Mouse (Mus musculus) retina, postnatal 7 days (tissue): ENCODE data around the gene Tcte1.
A peak's percentile ranks its signal among the peaks of the same experiment; 100 is the strongest.

Experiments
- DNase-seq: peaks from one replicate; pipeline ENCODE4 v3.0.0-alpha.2; 2012; ENCODE audit warnings: low read depth, low spot score

The Tcte1 gene

GRCm38 (mm10) chr17:45565103-45565502, 41.9 kb downstream of the Tcte1 start:
- no peak for DNase-seq

- DNase-seq, result no peak
These were observed 42.8 kb downstream of the Tcte1 start for GRCm38 (mm10) chr17:45566031-45566359.

- DNase-seq, result no peak
These were observed 43.3 kb downstream of the Tcte1 start for GRCm38 (mm10) chr17:45566360-45567161.

- DNase-seq, result no peak
These were observed 43.9 kb downstream of the Tcte1 start for GRCm38 (mm10) chr17:45567162-45567601.

GRCm38 (mm10) chr17:45568990-45569389, 45.8 kb downstream of the Tcte1 start:
- DNase-seq, result no peak

- no peak for DNase-seq
These were observed 46.8 kb downstream of the Tcte1 start for GRCm38 (mm10) chr17:45569999-45570398.

- DNase-seq, result no peak
These were observed 49.2 kb downstream of the Tcte1 start for GRCm38 (mm10) chr17:45572103-45573086.

GRCm38 (mm10) chr17:45573087-45573779, 50.0 kb downstream of the Tcte1 start, which contains the start of gene Hsp90ab1:
Hsp90ab1 (minus strand) TSS chr17:45573271.
- peak; percentile 94 for DNase-seq

GRCm38 (mm10) chr17:45573780-45574123, 50.5 kb downstream of the Tcte1 start:
- DNase-seq, result peak; percentile 80

GRCm38 (mm10) chr17:45574129-45574761, 51.0 kb downstream of the Tcte1 start:
- DNase-seq, result no peak

GRCm38 (mm10) chr17:45575123-45575897, 52.1 kb downstream of the Tcte1 start:
- no peak for DNase-seq

GRCm38 (mm10) chr17:45578242-45578641, 55.0 kb downstream of the Tcte1 start:
- DNase-seq, result no peak

- DNase-seq, result no peak
These were observed 55.6 kb downstream of the Tcte1 start for GRCm38 (mm10) chr17:45578843-45579242.

GRCm38 (mm10) chr17:45579554-45579953, 56.3 kb downstream of the Tcte1 start:
- DNase-seq, result no peak

- DNase-seq, result no peak
These were observed 57.8 kb downstream of the Tcte1 start for GRCm38 (mm10) chr17:45580958-45581477.

GRCm38 (mm10) chr17:45581567-45581983, 58.3 kb downstream of the Tcte1 start:
- peak; percentile 67 for DNase-seq

- DNase-seq, result no peak
These were observed 59.0 kb downstream of the Tcte1 start for GRCm38 (mm10) chr17:45582188-45582587.

- DNase-seq, result no peak
These were observed 59.6 kb downstream of the Tcte1 start for GRCm38 (mm10) chr17:45582715-45583355.

- no peak for DNase-seq
These were observed 61.1 kb downstream of the Tcte1 start for GRCm38 (mm10) chr17:45584096-45584896.
